Mouse (Mus musculus) neural tube, postnatal 0 days (tissue): ENCODE measurements around the gene Rad21l. TPM values are rescaled to one million over a fixed set of nuclear protein-coding genes. Genes with fewer than 3 reads are reported as not detected.

Experiments used
- polyA plus RNA-seq: library from polyadenylated mRNA; unstranded; fragments of >200 nt; fragmentation: Nextera tagmentation; extraction: Ambion mirVana; gene quantifications from 2 replicates; pipeline ENCODE4 v1.2.1, GENCODE M21; 2015

Gene Rad21l
- polyA plus RNA-seq, result 0.50 and 0.57 TPM in 2 replicates

DNA sequence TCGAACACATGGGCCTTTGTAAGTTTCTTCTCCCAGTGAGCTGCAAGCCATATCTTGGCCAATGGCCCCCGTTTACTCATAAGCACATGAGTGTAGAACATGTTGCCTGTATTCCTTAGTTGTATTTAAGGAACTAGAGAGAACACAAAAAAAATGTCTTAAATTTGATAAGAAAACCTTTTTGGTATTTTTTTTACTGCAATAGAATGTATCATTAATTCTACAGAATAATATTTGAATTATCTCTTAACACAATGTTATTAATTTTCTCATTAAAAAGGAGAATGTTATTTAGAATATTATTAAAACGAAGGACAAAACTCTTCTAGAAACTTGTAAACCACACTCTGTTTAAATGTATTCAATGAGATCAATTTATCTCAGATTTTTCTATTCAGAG lies at the start of gene Rad21l:
Gene Rad21l, minus strand, starts transcription at position 101 of the 400 bp plus-strand sequence.

DNA sequence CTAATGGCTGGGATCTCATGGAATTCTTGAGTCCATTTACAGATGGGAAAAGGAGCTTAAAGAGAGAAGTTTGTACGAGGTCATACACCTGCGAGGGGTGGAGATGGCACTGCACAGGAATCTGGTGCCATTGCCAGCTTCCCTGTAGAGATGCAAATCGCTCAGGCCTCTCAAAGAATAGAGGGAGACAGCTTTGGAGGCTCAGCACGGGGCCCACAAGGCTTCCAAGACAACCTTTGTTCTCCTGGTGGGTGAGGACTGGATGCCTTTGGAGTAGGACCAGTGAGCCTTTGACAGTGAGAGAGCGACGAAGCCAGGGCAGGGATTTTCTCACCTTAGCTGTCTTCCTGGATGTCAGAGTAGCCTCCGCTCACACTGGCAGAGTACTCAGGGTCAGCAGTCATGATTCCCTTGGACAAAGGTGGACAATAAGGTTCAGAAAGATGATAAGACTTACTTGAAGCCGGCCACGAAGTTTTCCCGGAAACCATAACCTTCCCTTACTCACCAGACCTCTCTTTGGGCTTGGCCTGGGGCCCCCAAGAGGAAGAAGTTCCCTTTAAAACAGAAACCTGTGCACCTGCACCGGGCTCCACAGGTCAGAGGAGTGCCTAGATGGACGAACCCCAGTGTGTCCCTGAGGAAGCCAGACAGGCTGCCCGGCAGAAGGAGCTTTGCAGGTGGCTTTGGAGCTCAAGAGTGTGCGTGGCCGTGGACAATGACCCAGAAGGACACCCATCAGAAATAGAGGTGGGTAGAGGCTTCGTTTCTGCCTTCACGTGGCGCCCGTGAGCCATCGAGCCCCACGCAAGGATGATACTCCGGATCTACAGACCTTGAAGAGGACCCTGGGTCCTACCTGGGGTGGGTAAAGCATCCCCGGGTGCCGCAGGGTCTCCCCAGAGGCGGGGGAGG lies 33.2 kb upstream of the Rad21l start, which contains the start of gene Tmem74b:
Gene Tmem74b, plus strand, starts transcription at position 778 of the 915 bp plus-strand sequence.

GRCm38 (mm10) chr2:151632159-151632814 lies 36.0 kb downstream of the Rad21l start, which contains the start of gene Snph:
Gene Snph, minus strand, starts transcription at chr2:151632593.

Other genes starting within 250 kb of the Rad21l start
- gene 4921509C19Rik, start 192.4 kb downstream of the Rad21l start, polyA plus RNA-seq, result not detected in 2 replicates
- gene Nsfl1c, start 174.4 kb downstream of the Rad21l start, polyA plus RNA-seq, result 220 and 229 TPM in 2 replicates
- gene Fkbp1a, start 126.0 kb downstream of the Rad21l start, polyA plus RNA-seq, result 607 and 643 TPM in 2 replicates
- gene Sdcbp2, start 95.9 kb downstream of the Rad21l start, polyA plus RNA-seq, result 0.79 and 1.0 TPM in 2 replicates
- gene Snph, start 35.9 kb downstream of the Rad21l start, polyA plus RNA-seq, result 34.0 and 35.4 TPM in 2 replicates
- 27.5 and 29.7 TPM in 2 replicates for gene Tmem74b, start 33.5 kb upstream of the Rad21l start, polyA plus RNA-seq
- 64.9 and 66.8 TPM in 2 replicates for gene Psmf1, start 75.7 kb upstream of the Rad21l start, polyA plus RNA-seq
- gene Rspo4, start 174.4 kb upstream of the Rad21l start, polyA plus RNA-seq, result 0.87 and 1.1 TPM in 2 replicates
- gene Angpt4, start 242.7 kb upstream of the Rad21l start, polyA plus RNA-seq, result 0.54 and 0.56 TPM in 2 replicates